20 mouse cellular contexts compared by ENCODE assay signal in the genomic region with DNA sequence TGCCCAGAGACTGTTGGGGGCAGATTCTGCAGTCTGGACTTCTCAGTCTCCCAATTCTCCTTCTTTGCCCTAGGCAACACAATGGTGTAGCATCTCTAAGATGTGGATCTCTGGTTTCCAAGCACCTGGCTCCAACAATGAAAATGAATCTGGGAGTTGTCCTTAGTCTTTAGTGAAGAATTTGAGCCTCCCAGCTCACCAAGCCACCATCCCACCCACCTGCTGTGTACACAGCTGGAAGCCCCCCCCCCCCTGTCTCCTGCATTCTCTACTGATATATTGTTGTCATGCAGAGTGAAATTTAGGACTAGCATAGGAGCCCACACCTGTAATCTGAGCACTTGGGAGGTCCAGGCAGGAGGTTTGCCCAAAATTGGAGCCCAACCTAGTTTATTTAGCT.
"Had no signal": no experiment of that assay in that cellular context is flagged by ENCODE, and none has a peak within 500 bp of the region (broad histone marks: within the 10 kb centered on the region; RNA-seq: fewer than 3 reads in every experiment).

No protein-coding gene starts in this region.

- ATAC-seq: midbrain, embryonic 16.5 days had no signal

- DNase-seq: lung, adult 18-20 months; lung, embryonic 14.5 days; lung, postnatal 10 days; lung, postnatal 4 days; midbrain, embryonic 14.5 days; retina, postnatal 1 day; right cerebral cortex, adult 18-20 months; right cerebral cortex, postnatal 25 days; right cerebral cortex, postnatal 4 days; thymus, adult 2 months; thymus, postnatal 14 days; thymus, postnatal 4 days had no signal

- H3K27ac ChIP-seq: midbrain, embryonic 10.5 days; midbrain, embryonic 12.5 days; neural tube, embryonic 13.5 days; neural tube, embryonic 15.5 days; stomach, embryonic 15.5 days; stomach, postnatal 0 days had no signal

- H3K4me3 ChIP-seq: midbrain, embryonic 10.5 days; midbrain, embryonic 12.5 days; myocyte; neural tube, embryonic 13.5 days; neural tube, embryonic 15.5 days; stomach, embryonic 15.5 days had no signal

- H3K27me3 ChIP-seq: midbrain, embryonic 12.5 days; neural tube, embryonic 13.5 days; neural tube, embryonic 15.5 days; stomach, embryonic 15.5 days had no signal

- H3K36me3 ChIP-seq: midbrain, embryonic 10.5 days; midbrain, embryonic 12.5 days; neural tube, embryonic 13.5 days; neural tube, embryonic 15.5 days; stomach, embryonic 15.5 days had no signal

- H3K9me3 ChIP-seq: midbrain, embryonic 10.5 days; midbrain, embryonic 12.5 days; neural tube, embryonic 13.5 days; neural tube, embryonic 15.5 days; stomach, embryonic 15.5 days had no signal

- H3K4me1 ChIP-seq: midbrain, embryonic 10.5 days; midbrain, embryonic 12.5 days; stomach, embryonic 15.5 days had no signal

- H3K9ac ChIP-seq: lung, embryonic 14.5 days; midbrain, embryonic 12.5 days; neural tube, embryonic 13.5 days; neural tube, embryonic 15.5 days; stomach, embryonic 15.5 days had no signal

- H3K4me2 ChIP-seq: lung, embryonic 14.5 days; midbrain, embryonic 12.5 days; neural tube, embryonic 13.5 days; neural tube, embryonic 15.5 days; stomach, embryonic 15.5 days had no signal
